7 mouse cellular contexts compared by ENCODE assay signal in genomic region chr15:98969372-98970101, GRCm38 (mm10). TPM values are rescaled to one million over a fixed set of nuclear protein-coding genes. Genes with fewer than 3 reads are reported as not detected.
DNase-seq lines count a peak whose midpoint lies in the region; ATAC-seq and TF ChIP-seq lines count a peak whose summit lies in the region.

No protein-coding gene starts in this region.

- no peaks in the 10 kb centered on the region for H3K36me3 ChIP-seq in lung, embryonic 16.5 days (ENCODE audit: control insufficient read depth, insufficient read depth, low read length)
- no peaks in the 10 kb centered on the region for H3K36me3 ChIP-seq in embryonic facial prominence, embryonic 10.5 days (replicated peaks)

- peak overlapping the region; percentile 6; the same call in 1 of the 2 replicates for H3K9ac ChIP-seq in lung, embryonic 16.5 days (ENCODE audit: low read length)

- no peak for TF ChIP-seq CTCF in olfactory bulb, adult 2 months (IDR thresholded peaks at IDR 0.05; ENCODE audit: insufficient read depth, low read depth, low read length)

- H3K4me2 ChIP-seq in lung, embryonic 16.5 days (ENCODE audit: low read depth, low read length): peak overlapping the region; percentile 5; the same call in 1 of the 2 replicates

- H3K4me1 ChIP-seq in lung, embryonic 16.5 days (replicated peaks; ENCODE audit: control insufficient read depth, insufficient read depth, low read length): peaks cover 17% of the 10 kb centered on the region
- H3K4me1 ChIP-seq in embryonic facial prominence, embryonic 10.5 days: peaks cover 46% of the 10 kb centered on the region
- peaks cover 24% of the 10 kb centered on the region for H3K4me1 ChIP-seq in olfactory bulb, adult 2 months (ENCODE audit: control insufficient read depth, insufficient read depth, low read length)

- no peak for DNase-seq in lung, postnatal 4 days
- peak; percentile 53 for DNase-seq in embryonic facial prominence, embryonic 10.5 days (ENCODE audit: low spot score)
- DNase-seq in layer of hippocampus, adult 11-12 months (ENCODE audit: low spot score): no peak
- no peak for DNase-seq in left cerebral cortex, adult 8-10 months (ENCODE audit: low spot score in 2 of 2)

- no peak overlapping the region for H3K4me3 ChIP-seq in lung, embryonic 16.5 days (ENCODE audit: low read length)
- peak overlapping the region; percentile 41 for H3K4me3 ChIP-seq in embryonic facial prominence, embryonic 10.5 days
- H3K4me3 ChIP-seq in olfactory bulb, adult 2 months (ENCODE audit: insufficient read depth, low read depth, low read length): no peak overlapping the region

- H3K27me3 ChIP-seq in lung, embryonic 16.5 days (ENCODE audit: control insufficient read depth, insufficient read depth, low read depth, low read length): no peaks in the 10 kb centered on the region
- no peaks in the 10 kb centered on the region for H3K27me3 ChIP-seq in embryonic facial prominence, embryonic 10.5 days (replicated peaks; ENCODE audit: low read depth, poor library complexity, severe bottlenecking)

- 20% methylated on average over 16 of the region's 16 CpGs for WGBS in lung, embryonic 16.5 days
- 9% methylated on average over 16 of the region's 16 CpGs for WGBS in embryonic facial prominence, embryonic 10.5 days
- WGBS in olfactory bulb, adult 2 months: 7% methylated on average over 16 of the region's 16 CpGs

- H3K9me3 ChIP-seq in lung, embryonic 16.5 days (ENCODE audit: control insufficient read depth, low read length): no peaks in the 10 kb centered on the region
- H3K9me3 ChIP-seq in embryonic facial prominence, embryonic 10.5 days: no peaks in the 10 kb centered on the region

- peak; percentile 30 for ATAC-seq in lung, embryonic 16.5 days (ENCODE audit: low read depth)
- peak; percentile 71 for ATAC-seq in inflammation-experienced regulatory T-cells, adult 6 months

- H3K27ac ChIP-seq in lung, embryonic 16.5 days (ENCODE audit: low read length): peak overlapping the region; percentile 26
- peak overlapping the region; percentile 95 for H3K27ac ChIP-seq in embryonic facial prominence, embryonic 10.5 days (replicated peaks)
- peak overlapping the region; percentile 83 for H3K27ac ChIP-seq in olfactory bulb, adult 2 months (ENCODE audit: insufficient read depth, low read depth, low read length)

- no peak for TF ChIP-seq POLR2A in olfactory bulb, adult 2 months (IDR thresholded peaks at IDR 0.05; ENCODE audit: insufficient read depth, low read depth, low read length)

RNA-seq across cellular contexts. Expression of gene Tuba1a, which starts 16.0 kb away (rescaled TPM):
- 870 and 906 TPM in 2 replicates for polyA plus RNA-seq in lung, embryonic 16.5 days (2015; fragmentation: Nextera tagmentation; extraction: Ambion mirVana)
- polyA plus RNA-seq in embryonic facial prominence, embryonic 10.5 days (2016; fragmentation: Nextera tagmentation; extraction: Ambion mirVana): 2,739 and 2,840 TPM in 2 replicates
- 100 to 1,000 TPM; 206 to 351 (median 217) TPM for polyA plus RNA-seq in inflammation-experienced regulatory T-cells, adult 6 months (2017; shearing (Covaris generic))
- 1,035 TPM in 1 of 2 replicates, not detected in the other for polyA plus RNA-seq in olfactory bulb, adult 2 months (2012; ENCODE audit: insufficient read depth, insufficient read length, low replicate concordance, missing spikeins)
- 100 to 1,000 TPM; 904 to 960 (median 945) TPM for total RNA-seq in left cerebral cortex, adult 8-10 months (2022)

RNA-seq across cellular contexts. Expression of gene Gm49450, which starts 16.2 kb away (rescaled TPM):
- polyA plus RNA-seq in lung, embryonic 16.5 days (2015; fragmentation: Nextera tagmentation; extraction: Ambion mirVana): not detected in 2 replicates
- polyA plus RNA-seq in embryonic facial prominence, embryonic 10.5 days (2016; fragmentation: Nextera tagmentation; extraction: Ambion mirVana): not detected in 2 replicates
- polyA plus RNA-seq in inflammation-experienced regulatory T-cells, adult 6 months (2017; shearing (Covaris generic)): not detected
- polyA plus RNA-seq in olfactory bulb, adult 2 months (2012; ENCODE audit: insufficient read depth, insufficient read length, low replicate concordance, missing spikeins): not detected in 2 replicates
- total RNA-seq in left cerebral cortex, adult 8-10 months (2022): not detected

RNA-seq across cellular contexts. Expression of gene Tuba1b, which starts 35.2 kb away (rescaled TPM):
- polyA plus RNA-seq in lung, embryonic 16.5 days (2015; fragmentation: Nextera tagmentation; extraction: Ambion mirVana): 1,812 and 1,892 TPM in 2 replicates
- polyA plus RNA-seq in embryonic facial prominence, embryonic 10.5 days (2016; fragmentation: Nextera tagmentation; extraction: Ambion mirVana): 2,343 and 2,408 TPM in 2 replicates
- polyA plus RNA-seq in inflammation-experienced regulatory T-cells, adult 6 months (2017; shearing (Covaris generic)): 100 to 1,000 TPM; 459 to 882 (median 544) TPM
- 649 and 1,228 TPM in 2 replicates for polyA plus RNA-seq in olfactory bulb, adult 2 months (2012; ENCODE audit: insufficient read depth, insufficient read length, low replicate concordance, missing spikeins)
- 100 to 1,000 TPM; 560 to 600 (median 569) TPM for total RNA-seq in left cerebral cortex, adult 8-10 months (2022)

RNA-seq across cellular contexts. Expression of gene Lmbr1l, which starts 51.5 kb away (rescaled TPM):
- 15.7 and 17.3 TPM in 2 replicates for polyA plus RNA-seq in lung, embryonic 16.5 days (2015; fragmentation: Nextera tagmentation; extraction: Ambion mirVana)
- polyA plus RNA-seq in embryonic facial prominence, embryonic 10.5 days (2016; fragmentation: Nextera tagmentation; extraction: Ambion mirVana): 23.4 and 26.9 TPM in 2 replicates
- 10 to 100 TPM; 17.3 to 46.9 (median 39.3) TPM for polyA plus RNA-seq in inflammation-experienced regulatory T-cells, adult 6 months (2017; shearing (Covaris generic))
- not detected in 2 replicates for polyA plus RNA-seq in olfactory bulb, adult 2 months (2012; ENCODE audit: insufficient read depth, insufficient read length, low replicate concordance, missing spikeins)
- total RNA-seq in left cerebral cortex, adult 8-10 months (2022): 10 to 100 TPM; 13.7 to 17.9 (median 14.7) TPM

Comparison
In these comparisons a context has a peak if more than half of its experiments do, and no peak if none do; other contexts are left out.
1. H3K27ac ChIP-seq: peak in every context shown above with its lines; median percentile 95 in embryonic facial prominence, embryonic 10.5 days; 83 in olfactory bulb, adult 2 months; 26 in lung, embryonic 16.5 days.